Mouse (Mus musculus): Measurements from ENCODE around the gene Col12a1.

DNA sequence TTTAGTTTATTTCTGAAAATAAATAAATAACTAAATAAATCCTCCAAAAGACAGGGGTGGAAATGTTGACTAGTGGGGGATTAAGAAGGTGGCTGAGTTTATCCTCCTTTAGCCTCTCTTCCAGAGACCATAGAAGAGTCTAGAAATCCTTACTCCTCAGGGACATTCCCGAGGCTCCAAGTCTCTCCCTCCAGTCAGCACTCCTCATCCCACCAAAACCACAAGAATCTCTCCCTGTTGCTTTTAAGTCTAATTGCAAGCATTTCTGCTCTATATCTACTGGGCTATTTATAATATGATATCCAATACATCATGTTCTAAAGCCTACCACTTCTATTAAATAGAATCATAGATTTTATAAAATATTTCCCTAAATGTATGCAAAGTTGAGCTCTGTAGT lies 109.8 kb downstream of the Col12a1 start:
- TF ChIP-seq EP300 (optimal IDR thresholded peaks at IDR 0.05), result no peak
- no peak for TF ChIP-seq CTCF (IDR thresholded peaks at IDR 0.05; ENCODE audit: low read depth)
